Mouse (Mus musculus): ENCODE measurements at regions not wholly inside any gene's neighbourhood (a gene's known extent, or its start where the extent isn't known, plus 50 kb on each side); places are given as distances from the start of the nearest gene placed in this dataset.
"Not testable (repeated sequence)": the region's sequence is repeated elsewhere in the genome, so short reads cannot be mapped to it uniquely, and the experiment has no call there.

GRCm38 (mm10) chr16:21102033-21102432 lies 51.8 kb downstream of the Teddm3 start:
- H3K4me2 ChIP-seq; H3K27me3 ChIP-seq (replicated peaks; ENCODE audit: control insufficient read depth, insufficient read depth, low read length); H3K27ac ChIP-seq (ENCODE audit: low read depth, low read length); DNase-seq (ENCODE audit: low spot score); ATAC-seq (replicated peaks; ENCODE audit: low FRiP score); H3K4me1 ChIP-seq (replicated peaks; ENCODE audit: control insufficient read depth, insufficient read depth, low read length); H3K36me3 ChIP-seq (ENCODE audit: control insufficient read depth, insufficient read depth, low read length); H3K9me3 ChIP-seq (ENCODE audit: control insufficient read depth, low read length); H3K4me3 ChIP-seq (ENCODE audit: low read depth, low read length); H3K9ac ChIP-seq (ENCODE audit: low read depth, low read length): not testable (repeated sequence)
- 63% methylated on average over 3 of the region's 3 CpGs for WGBS

- H3K27me3 ChIP-seq (replicated peaks; ENCODE audit: control insufficient read depth, insufficient read depth, low read length); H3K9ac ChIP-seq (ENCODE audit: low read depth, low read length); H3K4me2 ChIP-seq; ATAC-seq (replicated peaks; ENCODE audit: low FRiP score); H3K4me1 ChIP-seq (replicated peaks; ENCODE audit: control insufficient read depth, insufficient read depth, low read length); H3K4me3 ChIP-seq (ENCODE audit: low read depth, low read length); H3K27ac ChIP-seq (ENCODE audit: low read depth, low read length); H3K36me3 ChIP-seq (ENCODE audit: control insufficient read depth, insufficient read depth, low read length); H3K9me3 ChIP-seq (ENCODE audit: control insufficient read depth, low read length); DNase-seq (ENCODE audit: low spot score): not testable (repeated sequence)
- 68% methylated on average over 2 of the region's 2 CpGs for WGBS
These were observed 53.7 kb downstream of the Teddm3 start for GRCm38 (mm10) chr16:21100126-21100525.

GRCm38 (mm10) chr16:21074779-21075148 lies 79.0 kb downstream of the Teddm3 start:
- no peak for DNase-seq (ENCODE audit: low spot score)
- no peaks in the 10 kb centered on the region for H3K9me3 ChIP-seq (ENCODE audit: control insufficient read depth, low read length)
- no peaks in the 10 kb centered on the region for H3K4me1 ChIP-seq (replicated peaks; ENCODE audit: control insufficient read depth, insufficient read depth, low read length)
- H3K4me3 ChIP-seq (ENCODE audit: low read depth, low read length) = no peak overlapping the region
- no peaks in the 10 kb centered on the region for H3K36me3 ChIP-seq (ENCODE audit: control insufficient read depth, insufficient read depth, low read length)
- ATAC-seq (replicated peaks; ENCODE audit: low FRiP score) = no peak
- H3K4me2 ChIP-seq = no peak overlapping the region; the same call in 1 of the 2 replicates
- H3K27ac ChIP-seq (ENCODE audit: low read depth, low read length) = no peak overlapping the region
- WGBS = 55% methylated on average over 5 of the region's 5 CpGs
- H3K27me3 ChIP-seq (replicated peaks; ENCODE audit: control insufficient read depth, insufficient read depth, low read length) = no peaks in the 10 kb centered on the region
- H3K9ac ChIP-seq (ENCODE audit: low read depth, low read length) = no peak overlapping the region

- H3K36me3 ChIP-seq (ENCODE audit: control insufficient read depth, insufficient read depth, low read length); H3K4me2 ChIP-seq; H3K4me1 ChIP-seq (replicated peaks; ENCODE audit: control insufficient read depth, insufficient read depth, low read length); H3K9ac ChIP-seq (ENCODE audit: low read depth, low read length); DNase-seq (ENCODE audit: low spot score); H3K4me3 ChIP-seq (ENCODE audit: low read depth, low read length); H3K27me3 ChIP-seq (replicated peaks; ENCODE audit: control insufficient read depth, insufficient read depth, low read length); ATAC-seq (replicated peaks; ENCODE audit: low FRiP score); H3K27ac ChIP-seq (ENCODE audit: low read depth, low read length); H3K9me3 ChIP-seq (ENCODE audit: control insufficient read depth, low read length): not testable (repeated sequence)
- 28% methylated on average over 8 of the region's 10 CpGs for WGBS
These were observed 79.6 kb downstream of the Teddm3 start for GRCm38 (mm10) chr16:21074082-21074778.

- Histone ChIP-seq H3K27me3 (replicated peaks; ENCODE audit: control insufficient read depth, insufficient read depth, low read length) (no peaks in the 10 kb centered on the region), H3K27ac (ENCODE audit: low read depth, low read length) (no peak overlapping the region), H3K4me3 (ENCODE audit: low read depth, low read length) (no peak overlapping the region), H3K9ac (ENCODE audit: low read depth, low read length) (no peak overlapping the region), H3K9me3 (ENCODE audit: control insufficient read depth, low read length) (no peaks in the 10 kb centered on the region), H3K4me2 (no peak overlapping the region), H3K36me3 (ENCODE audit: control insufficient read depth, insufficient read depth, low read length) (no peaks in the 10 kb centered on the region), H3K4me1 (replicated peaks; ENCODE audit: control insufficient read depth, insufficient read depth, low read length) (no peaks in the 10 kb centered on the region)
- 78% methylated on average over 2 of the region's 2 CpGs for WGBS
- ATAC-seq (replicated peaks; ENCODE audit: low FRiP score) = no peak
- DNase-seq (ENCODE audit: low spot score) = no peak
These were observed 93.6 kb downstream of the Teddm3 start for GRCm38 (mm10) chr16:21060211-21060610.

- no peak overlapping the region for H3K4me3 ChIP-seq (ENCODE audit: low read depth, low read length)
- no peaks in the 10 kb centered on the region for H3K36me3 ChIP-seq (ENCODE audit: control insufficient read depth, insufficient read depth, low read length)
- no peaks in the 10 kb centered on the region for H3K27me3 ChIP-seq (replicated peaks; ENCODE audit: control insufficient read depth, insufficient read depth, low read length)
- no peak overlapping the region for H3K4me2 ChIP-seq
- H3K9me3 ChIP-seq (ENCODE audit: control insufficient read depth, low read length) = no peaks in the 10 kb centered on the region
- no peaks in the 10 kb centered on the region for H3K4me1 ChIP-seq (replicated peaks; ENCODE audit: control insufficient read depth, insufficient read depth, low read length)
- H3K27ac ChIP-seq (ENCODE audit: low read depth, low read length) = no peak overlapping the region
- ATAC-seq (replicated peaks; ENCODE audit: low FRiP score) = no peak
- DNase-seq (ENCODE audit: low spot score) = no peak
- H3K9ac ChIP-seq (ENCODE audit: low read depth, low read length) = no peak overlapping the region
These were observed 99.0 kb downstream of the Teddm3 start for GRCm38 (mm10) chr16:21054772-21055171.

- H3K27ac ChIP-seq (ENCODE audit: low read depth, low read length); H3K4me1 ChIP-seq (replicated peaks; ENCODE audit: control insufficient read depth, insufficient read depth, low read length); H3K36me3 ChIP-seq (ENCODE audit: control insufficient read depth, insufficient read depth, low read length); ATAC-seq (replicated peaks; ENCODE audit: low FRiP score); H3K27me3 ChIP-seq (replicated peaks; ENCODE audit: control insufficient read depth, insufficient read depth, low read length); H3K4me3 ChIP-seq (ENCODE audit: low read depth, low read length); H3K9me3 ChIP-seq (ENCODE audit: control insufficient read depth, low read length); H3K4me2 ChIP-seq; H3K9ac ChIP-seq (ENCODE audit: low read depth, low read length); DNase-seq (ENCODE audit: low spot score): not testable (repeated sequence)
- WGBS = 47% methylated on average over 1 of the region's 1 CpGs
These were observed 131.7 kb downstream of the Teddm3 start for GRCm38 (mm10) chr16:21022087-21022486.

- Histone ChIP-seq H3K4me3 (ENCODE audit: low read depth, low read length) (no peak overlapping the region), H3K9ac (ENCODE audit: low read depth, low read length) (no peak overlapping the region), H3K9me3 (ENCODE audit: control insufficient read depth, low read length) (no peaks in the 10 kb centered on the region), H3K36me3 (ENCODE audit: control insufficient read depth, insufficient read depth, low read length) (no peaks in the 10 kb centered on the region), H3K27me3 (replicated peaks; ENCODE audit: control insufficient read depth, insufficient read depth, low read length) (no peaks in the 10 kb centered on the region), H3K27ac (ENCODE audit: low read depth, low read length) (no peak overlapping the region), H3K4me1 (replicated peaks; ENCODE audit: control insufficient read depth, insufficient read depth, low read length) (no peaks in the 10 kb centered on the region), H3K4me2 (no peak overlapping the region)
- DNase-seq (ENCODE audit: low spot score) (no peak), ATAC-seq (replicated peaks; ENCODE audit: low FRiP score) (no peak)
These were observed 148.9 kb downstream of the Teddm3 start for GRCm38 (mm10) chr16:21004871-21005270.

- H3K9ac ChIP-seq (ENCODE audit: low read depth, low read length) = no peak overlapping the region
- WGBS = 76% methylated on average over 1 of the region's 1 CpGs
- ATAC-seq (replicated peaks; ENCODE audit: low FRiP score) (no peak), DNase-seq (ENCODE audit: low spot score) (no peak)
- H3K27ac ChIP-seq (ENCODE audit: low read depth, low read length) = no peak overlapping the region
- no peaks in the 10 kb centered on the region for H3K36me3 ChIP-seq (ENCODE audit: control insufficient read depth, insufficient read depth, low read length)
- H3K27me3 ChIP-seq (replicated peaks; ENCODE audit: control insufficient read depth, insufficient read depth, low read length) = no peaks in the 10 kb centered on the region
- no peaks in the 10 kb centered on the region for H3K4me1 ChIP-seq (replicated peaks; ENCODE audit: control insufficient read depth, insufficient read depth, low read length)
- no peak overlapping the region for H3K4me3 ChIP-seq (ENCODE audit: low read depth, low read length)
- H3K9me3 ChIP-seq (ENCODE audit: control insufficient read depth, low read length) = no peaks in the 10 kb centered on the region
- H3K4me2 ChIP-seq = no peak overlapping the region
These were observed 152.7 kb downstream of the Teddm3 start for GRCm38 (mm10) chr16:21001126-21001525.

Data from liver, embryonic 11.5 days (tissue).